Mouse (Mus musculus): ENCODE data around the gene Cdt1. TPM values are rescaled to one million over a fixed set of nuclear protein-coding genes. Genes with fewer than 3 reads are reported as not detected.

The Cdt1 gene
- total RNA-seq, 2 experiments from 2014 or later, result 2.9 to 3.9 TPM

DNA sequence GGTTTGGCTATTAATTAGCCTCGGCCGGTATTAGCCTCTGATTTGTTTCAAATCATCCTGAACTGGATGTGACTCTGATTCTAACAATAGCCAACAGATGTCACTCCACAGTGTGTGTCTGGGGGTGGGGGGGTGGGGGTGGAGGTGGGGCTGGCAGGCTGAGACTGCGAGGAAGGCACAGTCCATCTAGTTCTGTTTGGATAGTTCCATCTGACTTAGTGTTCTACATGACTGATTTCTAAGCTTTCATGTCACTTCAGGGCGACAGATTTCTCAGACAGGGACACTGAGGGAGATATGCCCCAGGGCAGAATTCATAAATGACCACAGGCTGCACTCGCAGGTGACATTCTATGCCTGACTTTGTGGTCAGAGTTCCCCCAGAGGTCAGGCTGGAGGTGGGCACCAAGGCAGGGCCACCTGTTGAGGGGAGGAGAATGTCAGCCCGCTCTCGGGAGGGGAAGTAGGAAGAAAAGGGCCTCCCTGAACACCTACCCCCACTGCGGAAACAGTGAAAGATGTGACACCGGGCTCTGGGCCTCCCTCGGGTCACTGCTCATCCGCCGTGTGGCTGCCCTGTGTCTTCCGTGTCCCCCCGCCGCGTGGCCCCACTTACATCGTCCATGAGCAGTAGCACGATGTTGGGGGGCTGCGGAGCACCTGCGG is 42.9 kb downstream of the Cdt1 start:
- DNase-seq (ENCODE audit: low spot score in 2 of 2), result no peak

DNA sequence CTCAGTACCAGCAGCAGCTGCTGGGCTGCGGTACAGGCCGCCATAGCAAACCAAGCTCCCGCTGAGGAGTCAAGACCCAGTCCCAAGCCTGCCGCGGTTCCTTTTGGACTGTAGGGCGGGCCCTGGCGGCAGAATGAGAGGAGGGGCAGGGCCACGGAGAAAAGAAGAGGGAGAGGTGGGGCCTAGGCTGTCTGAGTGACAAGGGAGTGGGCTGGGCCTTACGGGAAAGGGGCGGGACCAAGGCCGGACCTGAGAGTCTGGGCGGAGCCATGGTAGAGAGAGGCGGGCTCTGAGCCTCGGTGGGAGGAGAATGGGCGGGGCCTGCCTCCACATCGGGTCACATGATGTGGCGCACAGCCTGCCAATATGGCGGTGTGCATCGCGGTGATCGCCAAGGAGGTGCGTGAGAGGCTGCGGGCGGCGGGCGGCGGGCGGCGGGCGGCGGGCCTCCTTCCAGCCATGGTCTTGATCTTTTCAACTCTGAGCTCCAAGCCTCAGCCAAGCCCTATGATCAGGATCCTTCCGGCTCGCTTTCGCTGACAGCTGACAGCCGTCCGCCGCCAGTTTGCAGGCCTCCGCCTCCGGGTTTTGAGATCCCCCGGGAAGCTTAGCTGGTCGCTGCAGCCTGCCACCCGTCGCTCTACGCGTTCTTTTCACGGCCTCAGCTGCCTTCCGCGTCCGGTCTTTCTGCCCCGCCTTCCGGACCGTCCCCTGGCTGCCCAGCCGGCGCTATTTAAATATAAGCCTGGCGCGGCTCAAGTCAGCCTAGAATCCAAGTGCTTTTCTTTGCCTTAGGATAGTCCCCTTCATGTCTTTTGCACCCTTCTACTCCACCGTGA is 43.7 kb downstream of the Cdt1 start, which contains the start of the genes Galns and Trappc2l:
Gene Galns (minus strand): TSS at position 169 of the 839 bp plus-strand sequence.
Gene Trappc2l (plus strand): TSS at position 346 of the 839 bp plus-strand sequence.
- DNase-seq (ENCODE audit: low spot score in 2 of 2), result peak; percentile 88 to 93

DNA sequence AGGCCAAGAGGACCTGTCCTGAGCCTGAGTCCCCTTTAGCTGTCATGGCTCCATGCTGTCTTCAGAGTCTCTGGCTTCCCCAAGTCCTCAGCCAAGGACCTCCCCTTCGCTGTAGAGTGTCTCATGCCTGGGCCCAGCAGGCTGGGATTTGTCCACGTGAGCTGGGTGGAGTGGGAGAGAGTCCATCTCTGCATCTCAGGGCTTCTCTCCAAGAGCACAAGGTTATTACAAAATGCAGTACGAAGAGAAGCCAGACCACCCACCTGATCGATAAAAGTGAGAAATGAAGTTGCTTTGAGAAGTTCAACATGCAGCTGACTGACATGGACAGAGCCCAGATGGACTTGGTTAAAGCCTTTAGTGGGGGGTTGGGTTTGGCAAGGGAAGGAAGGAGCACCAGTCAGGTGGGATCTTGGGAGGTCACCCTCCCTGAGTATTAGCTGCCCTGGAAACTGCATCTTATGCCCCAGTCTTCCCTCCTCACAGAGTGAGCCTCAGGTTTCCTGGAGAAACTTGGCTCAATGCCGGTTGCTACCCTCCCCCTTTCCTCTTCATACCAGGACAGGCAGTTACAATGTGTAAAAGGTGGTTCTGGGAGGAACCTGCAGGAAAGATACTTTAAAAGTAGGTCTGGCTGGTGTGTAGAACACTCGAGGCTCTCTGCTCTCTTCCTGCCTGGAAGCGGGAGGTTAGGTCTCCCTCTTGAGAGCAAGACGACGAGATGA is 48.5 kb downstream of the Cdt1 start:
- no peak for DNase-seq (ENCODE audit: low spot score in 2 of 2)

DNA sequence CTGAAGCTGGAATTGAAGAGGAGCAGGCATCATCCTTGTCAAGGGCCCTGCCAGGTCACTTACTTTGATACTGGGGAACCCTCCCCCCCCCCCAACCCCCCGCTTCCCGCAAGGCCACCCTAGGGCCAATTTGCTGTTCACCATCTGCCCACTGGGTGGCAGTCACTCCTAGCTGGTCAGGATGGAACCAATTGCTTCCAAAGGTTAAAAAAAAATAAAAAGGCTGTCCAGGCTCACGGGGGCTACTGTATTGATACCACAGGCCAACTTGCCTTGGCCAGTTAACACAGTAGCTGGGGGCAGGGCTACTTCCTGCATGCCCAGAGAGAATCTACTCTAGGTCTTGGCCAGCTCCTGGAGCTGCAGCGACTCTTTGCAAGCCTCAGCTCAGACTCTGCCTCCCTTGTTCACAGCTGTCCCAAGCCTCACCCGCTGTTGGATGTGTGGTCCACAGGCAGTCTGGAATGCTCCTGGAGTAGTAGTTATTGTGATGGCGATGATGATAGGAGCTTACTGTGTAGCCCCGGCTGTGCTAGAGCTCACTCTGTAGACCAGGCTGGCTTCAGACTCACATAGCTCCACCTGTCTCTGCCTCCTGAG is 50.2 kb downstream of the Cdt1 start:
- peak; percentile 70 to 85 for DNase-seq (ENCODE audit: low spot score in 2 of 2)

DNA sequence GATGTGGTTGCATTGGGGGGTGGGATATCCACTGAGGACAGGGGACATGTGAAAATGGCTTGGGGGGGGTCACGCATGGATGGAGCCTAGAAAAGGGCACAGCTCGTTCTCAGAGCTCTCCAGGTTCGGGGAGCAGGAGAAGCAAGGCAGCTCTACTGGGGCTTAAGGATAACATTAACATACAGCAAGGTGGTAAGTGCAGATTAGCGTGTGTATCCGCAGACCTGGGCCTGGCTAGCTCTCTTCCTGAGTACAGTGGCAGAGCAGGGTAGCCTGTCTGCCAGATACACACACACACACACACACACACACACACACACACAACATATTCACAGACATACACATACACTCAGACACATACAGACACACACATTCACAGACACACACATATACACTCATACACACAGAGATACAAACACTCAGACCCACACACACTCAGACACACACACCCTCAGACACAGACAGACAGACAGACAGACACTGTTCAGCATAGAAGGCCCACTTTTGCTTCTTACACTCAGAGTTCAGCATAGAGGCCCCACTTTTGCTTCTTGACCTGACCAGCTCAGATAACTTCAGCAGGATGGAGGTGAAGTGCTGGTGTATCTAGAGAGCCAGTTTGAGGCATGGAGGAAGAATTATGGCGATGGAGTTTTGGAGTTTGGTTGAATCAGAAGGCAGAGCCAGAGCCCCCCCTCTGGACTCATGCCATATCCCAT is 51.0 kb downstream of the Cdt1 start:
- DNase-seq (ENCODE audit: low spot score in 2 of 2), result no peak

DNA sequence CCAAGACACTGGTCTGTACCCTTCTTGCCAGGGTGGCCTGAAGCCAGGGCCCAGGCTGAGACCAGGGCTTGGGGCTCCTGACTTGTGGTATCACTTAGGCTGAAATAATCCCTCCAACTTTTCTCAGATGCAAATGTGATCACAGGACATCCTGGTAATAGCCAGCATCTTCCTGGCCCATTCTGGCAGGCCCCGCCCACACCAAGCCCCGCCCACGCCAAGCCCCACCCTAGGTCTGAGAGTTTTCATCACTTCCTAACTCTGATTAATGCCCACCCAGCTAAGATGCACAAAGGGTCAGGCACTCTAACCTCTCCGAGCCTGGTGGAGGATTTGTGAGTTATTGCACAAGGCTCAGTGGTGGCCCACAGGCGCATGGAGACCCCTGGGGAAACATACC is 52.6 kb downstream of the Cdt1 start:
- DNase-seq (ENCODE audit: low spot score in 2 of 2), result no peak

DNA sequence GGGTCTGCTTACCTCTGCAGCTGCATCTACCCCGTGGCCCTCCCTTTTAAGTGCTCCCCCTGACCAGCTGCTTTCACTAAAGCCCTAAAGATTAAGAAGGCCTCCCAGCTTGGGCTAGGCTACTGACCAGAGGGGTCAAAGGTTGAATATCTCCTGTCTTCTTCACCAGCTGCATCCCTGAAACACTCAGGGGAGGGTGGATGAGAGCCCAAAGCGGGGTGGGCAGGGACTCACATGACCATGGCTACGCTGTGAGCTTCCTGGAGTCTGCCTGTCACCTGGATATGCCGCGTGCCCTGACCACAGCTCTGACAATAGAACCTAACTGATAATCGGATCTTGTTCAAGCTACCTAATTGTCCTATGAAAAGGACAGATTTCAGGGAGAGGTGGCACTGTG is 54.9 kb downstream of the Cdt1 start, which contains the start of gene Pabpn1l:
Gene Pabpn1l (minus strand): TSS at position 13 of the 400 bp plus-strand sequence.
- no peak for DNase-seq (ENCODE audit: low spot score in 2 of 2)

Small RNA genes within 50 kb of the gene (microRNA-seq; reads per million reads assigned to microRNA genes)
- 0 reads per million in 2 experiments for gene Mir6396

Other genes with a start within 250 kb of the Cdt1 start
- gene Trhr2, start 207.3 kb upstream of the Cdt1 start, total RNA-seq (2021), result 1 to 10 TPM; 8.0 to 8.5 TPM
- 10 to 100 TPM; 41.2 to 42.4 TPM for gene Zc3h18, start 191.4 kb upstream of the Cdt1 start, total RNA-seq (2021)
- not detected for gene Il17c, start 146.0 kb upstream of the Cdt1 start, total RNA-seq (2021)
- gene Cyba, start 135.1 kb upstream of the Cdt1 start, total RNA-seq (2021), result 1 to 10 TPM; 7.9 to 8.7 TPM
- gene Mvd, start 124.6 kb upstream of the Cdt1 start, total RNA-seq (2021), result 10 to 100 TPM; 25.3 to 27.4 TPM
- under 1 TPM; 0.51 to 0.61 TPM for gene Snai3, start 107.3 kb upstream of the Cdt1 start, total RNA-seq (2021)
- 10 to 100 TPM; 37.7 to 50.0 TPM for gene Rnf166, start 92.0 kb upstream of the Cdt1 start, total RNA-seq (2021)
- 10 to 100 TPM; 25.4 to 28.7 TPM for gene Ctu2, start 91.9 kb upstream of the Cdt1 start, total RNA-seq (2021)
- gene Piezo1, start 16.7 kb upstream of the Cdt1 start, total RNA-seq (2021), result 1 to 10 TPM; 5.2 to 5.5 TPM
- gene Aprt, start 8.9 kb downstream of the Cdt1 start, total RNA-seq (2021), result 10 to 100 TPM; 48.4 to 52.0 TPM
- gene Galns, start 43.4 kb downstream of the Cdt1 start, total RNA-seq (2021), result 1 to 10 TPM; 8.1 to 8.3 TPM
- 10 to 100 TPM; 79.6 to 86.0 TPM for gene Trappc2l, start 43.6 kb downstream of the Cdt1 start, total RNA-seq (2021)
- not detected for gene Pabpn1l, start 54.7 kb downstream of the Cdt1 start, total RNA-seq (2021)
- gene Cbfa2t3, start 131.1 kb downstream of the Cdt1 start, total RNA-seq (2021), result 10 to 100 TPM; 34.3 to 46.0 TPM
- gene Acsf3, start 207.5 kb downstream of the Cdt1 start, total RNA-seq (2021), result 10 to 100 TPM; 18.2 to 21.9 TPM

Measured in left cerebral cortex, adult 18-20 months (tissue).